Mouse (Mus musculus): ENCODE results near the gene Cd4. TPM values are rescaled to one million over a fixed set of nuclear protein-coding genes. Genes with fewer than 3 reads are reported as not detected.
"Not testable (repeated sequence)": the region's sequence is repeated elsewhere in the genome, so short reads cannot be mapped to it uniquely, and the experiment has no call there.

The Cd4 gene
- polyA plus RNA-seq, 1 experiment from 2014 or later, result 0.21 TPM

GRCm38 (mm10) chr6:124900056-124900800, 12.2 kb upstream of the Cd4 start:
- peaks cover 22% of the 10 kb centered on the region for H3K4me1 ChIP-seq
- WGBS, result 54% methylated on average over 8 of the region's 8 CpGs

GRCm38 (mm10) chr6:124898359-124898758, 10.3 kb upstream of the Cd4 start:
- H3K9ac ChIP-seq, result no peak overlapping the region
- 35% methylated on average over 3 of the region's 3 CpGs for WGBS
- no peaks in the 10 kb centered on the region for H3K9me3 ChIP-seq
- H3K27ac ChIP-seq, result no peak overlapping the region
- H3K4me1 ChIP-seq, result peaks cover 6% of the 10 kb centered on the region
- H3K27me3 ChIP-seq (replicated peaks), result no peaks in the 10 kb centered on the region
- no peak overlapping the region for H3K4me3 ChIP-seq
- no peaks in the 10 kb centered on the region for H3K36me3 ChIP-seq (replicated peaks)
- H3K4me2 ChIP-seq, result no peak overlapping the region
- ATAC-seq (replicated peaks), result no peak

More at GRCm38 (mm10) chr6:124900056-124900800, 12.2 kb upstream of the Cd4 start:
- H3K9ac ChIP-seq, result no peak overlapping the region
- H3K36me3 ChIP-seq (replicated peaks), result no peaks in the 10 kb centered on the region
- no peaks in the 10 kb centered on the region for H3K27me3 ChIP-seq (replicated peaks)
- no peak overlapping the region for H3K4me3 ChIP-seq
- H3K9me3 ChIP-seq, result no peaks in the 10 kb centered on the region
- no peak overlapping the region for H3K27ac ChIP-seq
- no peak for ATAC-seq (replicated peaks)
- H3K4me2 ChIP-seq, result no peak overlapping the region

GRCm38 (mm10) chr6:124894113-124894512, 6.1 kb upstream of the Cd4 start:
- not testable (repeated sequence) for ATAC-seq (replicated peaks); H3K36me3 ChIP-seq (replicated peaks); H3K4me2 ChIP-seq; H3K9ac ChIP-seq; H3K4me1 ChIP-seq; H3K27me3 ChIP-seq (replicated peaks); H3K27ac ChIP-seq; H3K9me3 ChIP-seq; H3K4me3 ChIP-seq
- 95% methylated on average over 2 of the region's 2 CpGs for WGBS

GRCm38 (mm10) chr6:124890997-124891396, 3.0 kb upstream of the Cd4 start:
- no peak overlapping the region for H3K4me3 ChIP-seq
- WGBS, result 72% methylated on average over 6 of the region's 6 CpGs
- no peaks in the 10 kb centered on the region for H3K9me3 ChIP-seq
- H3K36me3 ChIP-seq (replicated peaks), result no peaks in the 10 kb centered on the region
- ATAC-seq (replicated peaks), result no peak
- no peak overlapping the region for H3K27ac ChIP-seq
- no peaks in the 10 kb centered on the region for H3K27me3 ChIP-seq (replicated peaks)
- H3K4me2 ChIP-seq, result no peak overlapping the region
- no peaks in the 10 kb centered on the region for H3K4me1 ChIP-seq
- no peak overlapping the region for H3K9ac ChIP-seq

- H3K36me3 ChIP-seq (replicated peaks), result no peaks in the 10 kb centered on the region
- no peaks in the 10 kb centered on the region for H3K27me3 ChIP-seq (replicated peaks)
- H3K27ac ChIP-seq, result no peak overlapping the region
- no peak overlapping the region for H3K4me2 ChIP-seq
- no peak overlapping the region for H3K9ac ChIP-seq
- ATAC-seq (replicated peaks), result no peak
- no peaks in the 10 kb centered on the region for H3K4me1 ChIP-seq
- 92% methylated on average over 6 of the region's 6 CpGs for WGBS
- no peaks in the 10 kb centered on the region for H3K9me3 ChIP-seq
- no peak overlapping the region for H3K4me3 ChIP-seq
Observed at GRCm38 (mm10) chr6:124888555-124889125, 619 bp upstream of the Cd4 start.

- no peaks in the 10 kb centered on the region for H3K9me3 ChIP-seq
- no peaks in the 10 kb centered on the region for H3K4me1 ChIP-seq
- no peak overlapping the region for H3K9ac ChIP-seq
- no peak overlapping the region for H3K4me3 ChIP-seq
- H3K4me2 ChIP-seq, result no peak overlapping the region
- no peak overlapping the region for H3K27ac ChIP-seq
- no peaks in the 10 kb centered on the region for H3K27me3 ChIP-seq (replicated peaks)
- 96% methylated on average over 8 of the region's 8 CpGs for WGBS
- no peaks in the 10 kb centered on the region for H3K36me3 ChIP-seq (replicated peaks)
- ATAC-seq (replicated peaks), result no peak
Observed at GRCm38 (mm10) chr6:124885956-124886381, 2.1 kb downstream of the Cd4 start.

GRCm38 (mm10) chr6:124884714-124885500, 3.1 kb downstream of the Cd4 start:
- H3K9me3 ChIP-seq, result no peaks in the 10 kb centered on the region

GRCm38 (mm10) chr6:124883351-124883750, 4.7 kb downstream of the Cd4 start:
- 58% methylated on average over 10 of the region's 10 CpGs for WGBS
- H3K27ac ChIP-seq, result no peak overlapping the region
- no peak for ATAC-seq (replicated peaks)
- H3K27me3 ChIP-seq (replicated peaks), result no peaks in the 10 kb centered on the region
- no peak overlapping the region for H3K4me3 ChIP-seq
- no peak overlapping the region for H3K9ac ChIP-seq
- H3K4me2 ChIP-seq, result no peak overlapping the region
- no peaks in the 10 kb centered on the region for H3K36me3 ChIP-seq (replicated peaks)
- no peaks in the 10 kb centered on the region for H3K9me3 ChIP-seq
- no peaks in the 10 kb centered on the region for H3K4me1 ChIP-seq

More at GRCm38 (mm10) chr6:124884714-124885500, 3.1 kb downstream of the Cd4 start:
- no peak overlapping the region for H3K27ac ChIP-seq
- H3K9ac ChIP-seq, result no peak overlapping the region
- 72% methylated on average over 10 of the region's 10 CpGs for WGBS
- no peak overlapping the region for H3K4me2 ChIP-seq
- H3K4me1 ChIP-seq, result no peaks in the 10 kb centered on the region
- no peak for ATAC-seq (replicated peaks)
- no peaks in the 10 kb centered on the region for H3K36me3 ChIP-seq (replicated peaks)
- no peaks in the 10 kb centered on the region for H3K27me3 ChIP-seq (replicated peaks)
- no peak overlapping the region for H3K4me3 ChIP-seq

GRCm38 (mm10) chr6:124881821-124882220, 6.2 kb downstream of the Cd4 start:
- Histone ChIP-seq H3K27ac (no peak overlapping the region), H3K4me2 (no peak overlapping the region), H3K9me3 (no peaks in the 10 kb centered on the region), H3K4me3 (no peak overlapping the region), H3K27me3 (replicated peaks) (no peaks in the 10 kb centered on the region), H3K36me3 (replicated peaks) (no peaks in the 10 kb centered on the region), H3K4me1 (no peaks in the 10 kb centered on the region), H3K9ac (no peak overlapping the region)
- whole genome bisulfite sequencing, result 94% methylated on average over 9 of the region's 9 CpGs
- no peak for ATAC-seq (replicated peaks)

GRCm38 (mm10) chr6:124879390-124879789, 8.6 kb downstream of the Cd4 start:
- H3K27ac ChIP-seq, result no peak overlapping the region
- no peaks in the 10 kb centered on the region for H3K27me3 ChIP-seq (replicated peaks)
- no peaks in the 10 kb centered on the region for H3K36me3 ChIP-seq (replicated peaks)
- H3K4me2 ChIP-seq, result no peak overlapping the region
- H3K4me1 ChIP-seq, result no peaks in the 10 kb centered on the region
- WGBS, result 66% methylated on average over 6 of the region's 6 CpGs
- no peak for ATAC-seq (replicated peaks)
- H3K4me3 ChIP-seq, result no peak overlapping the region
- H3K9ac ChIP-seq, result no peak overlapping the region
- H3K9me3 ChIP-seq, result no peaks in the 10 kb centered on the region

GRCm38 (mm10) chr6:124874348-124874747, 13.7 kb downstream of the Cd4 start:
- H3K4me1 ChIP-seq, result no peaks in the 10 kb centered on the region
- 60% methylated on average over 2 of the region's 3 CpGs for WGBS
- H3K4me2 ChIP-seq, result no peak overlapping the region
- H3K27ac ChIP-seq, result no peak overlapping the region
- H3K9me3 ChIP-seq, result no peaks in the 10 kb centered on the region
- ATAC-seq (replicated peaks), result no peak
- H3K36me3 ChIP-seq (replicated peaks), result no peaks in the 10 kb centered on the region
- no peaks in the 10 kb centered on the region for H3K27me3 ChIP-seq (replicated peaks)
- H3K9ac ChIP-seq, result no peak overlapping the region
- H3K4me3 ChIP-seq, result no peak overlapping the region

GRCm38 (mm10) chr6:124866560-124866959, 21.5 kb downstream of the Cd4 start:
- Histone ChIP-seq H3K36me3 (replicated peaks) (no peaks in the 10 kb centered on the region), H3K9ac (no peak overlapping the region), H3K4me3 (no peak overlapping the region), H3K9me3 (no peaks in the 10 kb centered on the region), H3K27me3 (replicated peaks) (no peaks in the 10 kb centered on the region), H3K4me1 (peaks cover 40% of the 10 kb centered on the region), H3K4me2 (no peak overlapping the region), H3K27ac (no peak overlapping the region)
- no peak for ATAC-seq (replicated peaks)
- WGBS, result 45% methylated on average over 6 of the region's 7 CpGs

All from midbrain, embryonic 15.5 days (tissue).